In the genomic region with DNA sequence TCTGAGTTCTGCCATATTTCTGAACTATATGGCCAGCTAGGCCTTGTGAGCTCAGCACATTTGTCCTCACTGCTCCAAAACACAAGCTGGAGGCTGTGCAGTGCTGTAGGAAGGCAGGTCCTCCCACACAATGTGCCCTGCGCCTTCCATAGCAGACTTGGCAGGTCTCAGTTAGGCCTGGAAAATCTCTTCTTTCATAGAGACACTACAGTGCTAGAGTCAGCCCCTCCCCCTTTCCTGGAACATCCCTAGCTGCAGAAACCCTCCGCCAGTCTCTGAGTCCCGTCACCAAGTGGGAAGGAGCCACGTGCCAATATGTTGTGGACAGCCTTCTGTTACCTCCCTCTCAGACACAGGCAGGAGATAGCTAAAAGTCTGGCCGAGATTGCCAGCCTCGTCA, we compare ENCODE assay signal across 15 mouse cellular contexts. TPM values are rescaled to one million over a fixed set of nuclear protein-coding genes. Genes with fewer than 3 reads are reported as not detected.
DNase-seq lines count a peak whose midpoint lies in the region; ATAC-seq and TF ChIP-seq lines count a peak whose summit lies in the region.
"Had no signal": no experiment of that assay in that cellular context is flagged by ENCODE, and none has a peak within 500 bp of the region (broad histone marks: within the 10 kb centered on the region; RNA-seq: fewer than 3 reads in every experiment).

No protein-coding gene starts in this region.

- H3K4me3 ChIP-seq in forebrain, embryonic 13.5 days: no peak overlapping the region
- H3K4me3 ChIP-seq in forebrain, embryonic 12.5 days (replicated peaks): no peak overlapping the region
- no peak overlapping the region for H3K4me3 ChIP-seq in hindbrain, postnatal 0 days (ENCODE audit: low read length)
- no peak overlapping the region for H3K4me3 ChIP-seq in hindbrain, embryonic 11.5 days (ENCODE audit: low read depth, low read length)
- H3K4me3 ChIP-seq in lung, postnatal 0 days (ENCODE audit: low read depth, low read length): no peak overlapping the region
- no peak overlapping the region for H3K4me3 ChIP-seq in stomach, embryonic 16.5 days (replicated peaks; ENCODE audit: low read length)
- H3K4me3 ChIP-seq in liver, embryonic 12.5 days: no peak overlapping the region
- H3K4me3 ChIP-seq: embryonic facial prominence, embryonic 12.5 days; limb, embryonic 10.5 days; liver, embryonic 15.5 days had no signal

- peak; percentile 69; the same call in 1 of the 2 replicates for ATAC-seq in forebrain, embryonic 13.5 days
- ATAC-seq in forebrain, embryonic 12.5 days (ENCODE audit: low FRiP score): no peak
- ATAC-seq in hindbrain, postnatal 0 days: peak; percentile 66; the same call in 1 of the 2 replicates
- ATAC-seq in hindbrain, embryonic 11.5 days (ENCODE audit: low FRiP score): no peak
- ATAC-seq in lung, postnatal 0 days: no peak
- peak; percentile 74; the same call in 1 of the 2 replicates for ATAC-seq in stomach, embryonic 16.5 days (ENCODE audit: insufficient read depth, low FRiP score)
- ATAC-seq in liver, embryonic 12.5 days: no peak

- peaks cover 9% of the 10 kb centered on the region for H3K27me3 ChIP-seq in forebrain, embryonic 13.5 days
- H3K27me3 ChIP-seq in forebrain, embryonic 12.5 days: peaks cover 27% of the 10 kb centered on the region
- no peaks in the 10 kb centered on the region for H3K27me3 ChIP-seq in hindbrain, postnatal 0 days (ENCODE audit: insufficient read depth, low read length)
- no peaks in the 10 kb centered on the region for H3K27me3 ChIP-seq in hindbrain, embryonic 11.5 days (ENCODE audit: control insufficient read depth, insufficient read depth, low read length)
- H3K27me3 ChIP-seq in lung, postnatal 0 days (replicated peaks; ENCODE audit: insufficient read depth, low read length): 0 out of 2 replicates have a peak, but pooled peaks cover 3% of the 10 kb centered on the region
- H3K27me3 ChIP-seq in stomach, embryonic 16.5 days (ENCODE audit: control insufficient read depth, insufficient read depth, low read length): no peaks in the 10 kb centered on the region
- H3K27me3 ChIP-seq in liver, embryonic 12.5 days (replicated peaks): peaks cover 3% of the 10 kb centered on the region; the same call in 1 of the 2 replicates
- H3K27me3 ChIP-seq: liver, embryonic 15.5 days had no signal

- WGBS in forebrain, embryonic 13.5 days: 50% methylated on average over 6 of the region's 6 CpGs
- 52% methylated on average over 6 of the region's 6 CpGs for WGBS in forebrain, embryonic 12.5 days
- WGBS in hindbrain, postnatal 0 days: 38% methylated on average over 6 of the region's 6 CpGs
- 56% methylated on average over 6 of the region's 6 CpGs for WGBS in hindbrain, embryonic 11.5 days
- WGBS in lung, postnatal 0 days: 43% methylated on average over 6 of the region's 6 CpGs
- 31% methylated on average over 6 of the region's 6 CpGs for WGBS in stomach, embryonic 16.5 days
- WGBS in liver, embryonic 12.5 days (ENCODE audit: insufficient replicate concordance): 45% methylated on average over 6 of the region's 6 CpGs

- H3K4me2 ChIP-seq in forebrain, embryonic 13.5 days: no peak overlapping the region
- no peak overlapping the region for H3K4me2 ChIP-seq in forebrain, embryonic 12.5 days
- H3K4me2 ChIP-seq in hindbrain, postnatal 0 days (ENCODE audit: low read depth, low read length): no peak overlapping the region
- H3K4me2 ChIP-seq in hindbrain, embryonic 11.5 days (replicated peaks; ENCODE audit: low read depth, low read length): no peak overlapping the region
- no peak overlapping the region for H3K4me2 ChIP-seq in lung, postnatal 0 days (replicated peaks; ENCODE audit: low read depth, low read length)
- no peak overlapping the region for H3K4me2 ChIP-seq in stomach, embryonic 16.5 days (ENCODE audit: low read depth, low read length)
- H3K4me2 ChIP-seq in liver, embryonic 12.5 days: no peak overlapping the region
- H3K4me2 ChIP-seq: embryonic facial prominence, embryonic 12.5 days; liver, embryonic 15.5 days had no signal

- no peaks in the 10 kb centered on the region for H3K9me3 ChIP-seq in forebrain, embryonic 13.5 days (replicated peaks)
- H3K9me3 ChIP-seq in forebrain, embryonic 12.5 days: no peaks in the 10 kb centered on the region
- no peaks in the 10 kb centered on the region for H3K9me3 ChIP-seq in hindbrain, postnatal 0 days (ENCODE audit: low read length)
- no peaks in the 10 kb centered on the region for H3K9me3 ChIP-seq in hindbrain, embryonic 11.5 days (ENCODE audit: control insufficient read depth, low read length)
- H3K9me3 ChIP-seq in lung, postnatal 0 days (ENCODE audit: low read length): no peaks in the 10 kb centered on the region
- no peaks in the 10 kb centered on the region for H3K9me3 ChIP-seq in stomach, embryonic 16.5 days (replicated peaks; ENCODE audit: control insufficient read depth, low read length)
- H3K9me3 ChIP-seq in liver, embryonic 12.5 days (replicated peaks): no peaks in the 10 kb centered on the region
- H3K9me3 ChIP-seq: embryonic facial prominence, embryonic 12.5 days; limb, embryonic 10.5 days; liver, embryonic 15.5 days had no signal

- H3K9ac ChIP-seq in forebrain, embryonic 13.5 days: no peak overlapping the region
- H3K9ac ChIP-seq in forebrain, embryonic 12.5 days: no peak overlapping the region
- no peak overlapping the region for H3K9ac ChIP-seq in hindbrain, postnatal 0 days (replicated peaks; ENCODE audit: low read length)
- H3K9ac ChIP-seq in hindbrain, embryonic 11.5 days (ENCODE audit: low read depth, low read length): no peak overlapping the region
- H3K9ac ChIP-seq in lung, postnatal 0 days (replicated peaks; ENCODE audit: low read depth): no peak overlapping the region
- no peak overlapping the region for H3K9ac ChIP-seq in stomach, embryonic 16.5 days (ENCODE audit: low read length)
- no peak overlapping the region for H3K9ac ChIP-seq in liver, embryonic 12.5 days
- H3K9ac ChIP-seq: embryonic facial prominence, embryonic 12.5 days; liver, embryonic 15.5 days had no signal

- no peak for DNase-seq in hindbrain, postnatal 0 days (ENCODE audit: low spot score)
- DNase-seq in hindbrain, embryonic 11.5 days (ENCODE audit: low spot score): no peak
- peak; percentile 42 for DNase-seq in lung, postnatal 10 days
- DNase-seq in lung, postnatal 0 days (ENCODE audit: low spot score): no peak
- DNase-seq: cerebellum, adult 2 months; right cerebral cortex, postnatal 4 days had no signal

- no peak overlapping the region for H3K27ac ChIP-seq in forebrain, embryonic 13.5 days
- no peak overlapping the region for H3K27ac ChIP-seq in forebrain, embryonic 12.5 days
- no peak overlapping the region for H3K27ac ChIP-seq in hindbrain, postnatal 0 days
- H3K27ac ChIP-seq in hindbrain, embryonic 11.5 days (ENCODE audit: low read depth, low read length): no peak overlapping the region
- H3K27ac ChIP-seq in lung, postnatal 0 days (ENCODE audit: low read length): no peak overlapping the region
- H3K27ac ChIP-seq in stomach, embryonic 16.5 days (ENCODE audit: low read length): peak overlapping the region; percentile 26; the same call in 1 of the 2 replicates
- H3K27ac ChIP-seq in liver, embryonic 12.5 days: no peak overlapping the region
- H3K27ac ChIP-seq: embryonic facial prominence, embryonic 12.5 days; limb, embryonic 10.5 days; liver, embryonic 15.5 days had no signal

- no peak for TF ChIP-seq CTCF in hindbrain, postnatal 0 days (IDR thresholded peaks at IDR 0.05; ENCODE audit: low read depth)
- TF ChIP-seq CTCF in lung, postnatal 0 days (IDR thresholded peaks at IDR 0.05): no peak

- no peak for TF ChIP-seq EP300 in lung, postnatal 0 days (IDR thresholded peaks at IDR 0.05)

- H3K36me3 ChIP-seq in forebrain, embryonic 13.5 days (ENCODE audit: poor library complexity, severe bottlenecking): no peaks in the 10 kb centered on the region
- H3K36me3 ChIP-seq in forebrain, embryonic 12.5 days (replicated peaks): no peaks in the 10 kb centered on the region
- H3K36me3 ChIP-seq in hindbrain, postnatal 0 days (ENCODE audit: insufficient read depth, low read length): no peaks in the 10 kb centered on the region
- no peaks in the 10 kb centered on the region for H3K36me3 ChIP-seq in hindbrain, embryonic 11.5 days (ENCODE audit: control insufficient read depth, insufficient read depth, low read length)
- H3K36me3 ChIP-seq in lung, postnatal 0 days (ENCODE audit: insufficient read depth, low read length): no peaks in the 10 kb centered on the region
- no peaks in the 10 kb centered on the region for H3K36me3 ChIP-seq in stomach, embryonic 16.5 days (ENCODE audit: control insufficient read depth, insufficient read depth, low read length)
- no peaks in the 10 kb centered on the region for H3K36me3 ChIP-seq in liver, embryonic 12.5 days
- H3K36me3 ChIP-seq: embryonic facial prominence, embryonic 12.5 days; limb, embryonic 10.5 days; liver, embryonic 15.5 days had no signal

- no peaks in the 10 kb centered on the region for H3K4me1 ChIP-seq in forebrain, embryonic 13.5 days
- no peaks in the 10 kb centered on the region for H3K4me1 ChIP-seq in forebrain, embryonic 12.5 days
- H3K4me1 ChIP-seq in hindbrain, postnatal 0 days (ENCODE audit: insufficient read depth, low read length): no peaks in the 10 kb centered on the region
- no peaks in the 10 kb centered on the region for H3K4me1 ChIP-seq in hindbrain, embryonic 11.5 days (replicated peaks; ENCODE audit: control insufficient read depth, insufficient read depth, low read length)
- H3K4me1 ChIP-seq in lung, postnatal 0 days (ENCODE audit: insufficient read depth, low read depth, low read length): no peaks in the 10 kb centered on the region
- peaks cover 6% of the 10 kb centered on the region; the same call in 1 of the 2 replicates for H3K4me1 ChIP-seq in stomach, embryonic 16.5 days (ENCODE audit: control insufficient read depth, insufficient read depth, low read length)
- no peaks in the 10 kb centered on the region for H3K4me1 ChIP-seq in liver, embryonic 12.5 days
- H3K4me1 ChIP-seq: embryonic facial prominence, embryonic 12.5 days; liver, embryonic 15.5 days had no signal

RNA-seq across cellular contexts. Expression of a gene that starts 14.9 kb away (rescaled TPM):
- not detected in 2 replicates for polyA plus RNA-seq in forebrain, embryonic 13.5 days (2015; fragmentation: Nextera tagmentation; extraction: Ambion mirVana)
- polyA plus RNA-seq in forebrain, embryonic 12.5 days (2016; fragmentation: Nextera tagmentation; extraction: Ambion mirVana): 0.14 and 0.28 TPM in 2 replicates
- 0.36 and 0.47 TPM in 2 replicates for total RNA-seq in hindbrain, postnatal 0 days (2014; rRNA removed)
- 0.13 and 0.18 TPM in 2 replicates for polyA plus RNA-seq in hindbrain, postnatal 0 days (2015; fragmentation: Nextera tagmentation; extraction: Ambion mirVana)
- polyA plus RNA-seq in hindbrain, embryonic 11.5 days (2014; fragmentation: Nextera tagmentation; extraction: Ambion mirVana): 0.26 and 0.42 TPM in 2 replicates
- polyA plus RNA-seq in lung, postnatal 0 days (2015; fragmentation: Nextera tagmentation; extraction: Ambion mirVana): 0.30 and 0.33 TPM in 2 replicates
- polyA plus RNA-seq in stomach, embryonic 16.5 days (2015; fragmentation: Nextera tagmentation; extraction: Ambion mirVana): 1.4 and 1.5 TPM in 2 replicates
- 0.04 TPM in 1 of 2 replicates, not detected in the other for polyA plus RNA-seq in liver, embryonic 12.5 days (2016; fragmentation: Nextera tagmentation; extraction: Ambion mirVana)
- total RNA-seq: megakaryocyte, adult 5-6 weeks; MEL had no signal
- polyA plus RNA-seq: liver, embryonic 15.5 days had no signal

Comparison
In these comparisons a context has a peak if more than half of its experiments do, and no peak if none do; other contexts are left out.
1. ATAC-seq: peak in forebrain, embryonic 13.5 days (single experiment), hindbrain, postnatal 0 days (single experiment) and stomach, embryonic 16.5 days (single experiment); none in forebrain, embryonic 12.5 days (single experiment), hindbrain, embryonic 11.5 days (single experiment), lung, postnatal 0 days (single experiment) and liver, embryonic 12.5 days (single experiment).